Mouse (Mus musculus) liver, embryonic 12.5 days (tissue): ENCODE data around the gene Rrp15. TPM values are rescaled to one million over a fixed set of nuclear protein-coding genes. Genes with fewer than 3 reads are reported as not detected.

Experiments used
- ATAC-seq: fragments of 200-750 bp; cut with Nextera tagmentation; 2 replicates; pipeline ENCODE4 v1.8.0; 2017; ENCODE audit warnings: moderate number of reproducible peaks, mild to moderate bottlenecking, moderate library complexity
- H3K27ac ChIP-seq: fragments of 300-500 bp; sonication (generic); 2 replicates; pipeline ENCODE4 v1.5.1; 2016; ENCODE audit warnings: mild to moderate bottlenecking
- H3K27me3 ChIP-seq: fragments of 300-500 bp; sonication (generic); replicated peaks from 2 replicates; pipeline ENCODE4 v1.6.1; 2016; ENCODE audit warnings: mild to moderate bottlenecking, moderate library complexity
- H3K36me3 ChIP-seq: fragments of 300-500 bp; sonication (generic); 2 replicates; pipeline ENCODE4 v1.6.1; 2016; ENCODE audit warnings: mild to moderate bottlenecking, moderate library complexity
- H3K4me1 ChIP-seq: fragments of 300-500 bp; sonication (generic); 2 replicates; pipeline ENCODE4 v1.6.1; 2016
- H3K4me2 ChIP-seq: fragments of 300-500 bp; sonication (generic); 2 replicates; pipeline ENCODE4 v1.6.1; 2016; ENCODE audit warnings: mild to moderate bottlenecking, moderate library complexity
- H3K4me3 ChIP-seq: fragments of 300-500 bp; sonication (generic); 2 replicates; pipeline ENCODE4 v1.5.1; 2016; ENCODE audit warnings: mild to moderate bottlenecking, moderate library complexity
- H3K9ac ChIP-seq: fragments of 300-500 bp; sonication (generic); 2 replicates; pipeline ENCODE4 v1.6.1; 2016; ENCODE audit warnings: mild to moderate bottlenecking, moderate library complexity
- H3K9me3 ChIP-seq: fragments of 300-500 bp; sonication (generic); replicated peaks from 2 replicates; pipeline ENCODE4 v1.6.1; 2016; ENCODE audit warnings: mild to moderate bottlenecking, moderate library complexity
- WGBS: fragments of 180-500 bp; shearing (Covaris S2); methylation state at CpG from one replicate; pipeline ENCODE4 v1.1.7; 2016; ENCODE audit not compliant: insufficient replicate concordance; 5-methylcytosine and 5-hydroxymethylcytosine counted together
- polyA plus RNA-seq: library from polyadenylated mRNA; unstranded; fragments of >200 nt; fragmentation: Nextera tagmentation; extraction: Ambion mirVana; gene quantifications from 2 replicates; pipeline ENCODE4 v1.2.1, GENCODE M21; 2016

Rrp15 gene
- polyA plus RNA-seq, 1 experiment from 2014 or later, result 68.5 TPM

DNA sequence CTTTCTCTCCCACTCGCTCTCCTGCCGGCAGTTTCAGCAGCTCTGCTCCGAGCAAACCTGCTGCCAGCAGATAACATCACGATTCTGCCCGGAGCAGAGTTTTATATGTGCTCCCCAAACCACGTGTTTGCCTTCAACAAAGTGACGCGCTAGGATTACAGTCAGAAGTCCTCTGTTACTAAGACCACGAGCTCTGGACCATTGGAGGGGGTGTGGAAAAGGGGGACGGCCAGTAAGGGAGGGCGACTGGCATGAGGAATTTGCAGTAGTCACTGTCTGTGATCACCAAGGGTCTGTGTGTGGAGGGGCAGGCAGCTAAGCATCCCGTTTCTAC is 43.3 kb downstream of the Rrp15 start, which contains the start of gene Tgfb2:
Gene Tgfb2 (minus strand): TSS at position 75 of the 334 bp plus-strand sequence.
- peaks cover 59% of the 10 kb centered on the region for H3K27me3 ChIP-seq
- peak within 1 kb of the TSS; percentile 72 for H3K4me2 ChIP-seq
- H3K9ac ChIP-seq, result peak within 1 kb of the TSS; percentile 41
- ATAC-seq, result peak; percentile 28; the same call in 1 of the 2 replicates
- H3K4me3 ChIP-seq, result peak within 1 kb of the TSS; percentile 57
- H3K36me3 ChIP-seq, result no peaks in the 10 kb centered on the region
- H3K9me3 ChIP-seq, result no peaks in the 10 kb centered on the region
- peaks cover 19% of the 10 kb centered on the region for H3K4me1 ChIP-seq
- no peak within 1 kb of the TSS for H3K27ac ChIP-seq
- 3% methylated on average over 12 of the region's 12 CpGs for WGBS

DNA sequence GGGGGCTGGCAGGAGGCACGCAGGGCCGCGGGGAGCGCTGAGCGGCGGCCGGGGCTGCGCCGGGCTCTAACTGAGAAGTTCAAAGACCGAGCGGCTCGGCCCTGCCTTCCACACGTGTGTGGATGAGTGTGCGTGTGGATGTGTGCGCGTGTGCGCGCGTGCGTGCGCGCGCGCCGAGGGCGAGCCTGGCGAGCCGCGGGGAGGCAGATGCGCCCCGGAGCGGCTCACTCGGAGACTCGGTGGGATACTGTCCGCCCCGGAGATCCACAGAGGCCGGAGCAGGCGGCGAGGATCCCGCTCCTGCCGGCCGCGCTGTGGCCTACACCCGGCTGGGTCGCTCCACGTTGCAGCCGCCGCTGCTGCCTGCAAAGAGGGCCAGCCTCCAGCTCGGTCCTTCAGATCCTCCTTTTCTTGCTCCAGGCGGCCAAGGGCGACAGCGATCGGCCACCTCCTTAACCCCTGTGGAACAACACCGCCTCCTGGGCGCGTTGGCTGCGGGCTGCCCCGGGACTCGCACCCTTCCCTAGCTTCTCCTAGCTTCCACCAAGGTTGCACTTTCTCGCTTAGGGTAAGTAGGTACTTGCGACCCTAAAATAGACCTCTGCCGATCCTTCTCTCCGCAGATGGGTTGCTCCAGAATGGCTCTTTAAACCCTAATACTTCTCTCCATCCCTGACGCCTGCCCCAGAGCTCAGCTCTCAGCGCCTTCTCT is 43.8 kb downstream of the Rrp15 start:
- H3K4me2 ChIP-seq, result peak overlapping the region; percentile 72
- no peak overlapping the region for H3K27ac ChIP-seq
- ATAC-seq, result peak; percentile 65
- H3K4me3 ChIP-seq, result peak overlapping the region; percentile 57
- H3K9ac ChIP-seq, result peak overlapping the region; percentile 41
- WGBS, result 2% methylated on average over 49 of the region's 65 CpGs
- peaks cover 19% of the 10 kb centered on the region for H3K4me1 ChIP-seq
- no peaks in the 10 kb centered on the region for H3K9me3 ChIP-seq
- no peaks in the 10 kb centered on the region for H3K36me3 ChIP-seq
- peaks cover 59% of the 10 kb centered on the region for H3K27me3 ChIP-seq

DNA sequence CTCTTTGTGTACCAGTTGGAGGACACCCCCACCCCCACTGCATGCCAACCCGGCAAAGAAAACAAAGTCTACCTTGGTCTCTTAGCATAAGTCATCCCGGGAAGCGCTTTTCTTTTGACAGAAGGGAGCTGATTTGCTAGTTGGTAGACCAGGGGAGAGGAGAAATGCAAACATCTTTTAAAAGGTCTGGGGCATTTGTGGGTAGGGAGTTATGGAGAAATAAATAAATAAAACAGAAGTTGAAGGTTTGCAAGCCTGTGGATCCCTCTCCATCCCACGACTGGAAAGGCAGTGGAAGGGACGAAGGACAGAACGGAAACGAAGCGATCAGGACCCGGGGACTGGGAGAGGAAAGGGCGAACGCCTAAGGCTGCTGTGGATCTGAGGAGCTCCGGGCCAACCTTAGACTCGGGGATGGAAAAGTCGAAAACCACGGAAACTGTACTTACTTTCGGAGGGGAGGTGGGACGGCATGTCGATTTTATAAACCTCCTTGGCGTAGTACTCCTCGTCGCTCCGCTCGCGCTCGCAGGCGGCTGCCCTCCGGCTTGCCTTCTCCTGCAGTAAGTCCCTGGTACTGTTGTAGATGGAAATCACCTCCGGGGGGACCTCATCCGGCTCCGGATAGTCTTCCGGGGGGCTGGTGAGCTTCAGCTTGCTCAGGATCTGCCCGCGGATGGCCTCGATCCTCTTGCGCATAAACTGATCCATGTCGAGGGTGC is 45.0 kb downstream of the Rrp15 start:
- Histone ChIP-seq H3K27me3 (peaks cover 59% of the 10 kb centered on the region), H3K36me3 (no peaks in the 10 kb centered on the region), H3K27ac (no peak overlapping the region), H3K4me1 (peaks cover 19% of the 10 kb centered on the region), H3K9me3 (no peaks in the 10 kb centered on the region), H3K4me3 (peak overlapping the region; percentile 57), H3K9ac (peak overlapping the region; percentile 27; the same call in 1 of the 2 replicates), H3K4me2 (peak overlapping the region; percentile 72)
- 2% methylated on average over 36 of the region's 36 CpGs for WGBS
- no peak for ATAC-seq

DNA sequence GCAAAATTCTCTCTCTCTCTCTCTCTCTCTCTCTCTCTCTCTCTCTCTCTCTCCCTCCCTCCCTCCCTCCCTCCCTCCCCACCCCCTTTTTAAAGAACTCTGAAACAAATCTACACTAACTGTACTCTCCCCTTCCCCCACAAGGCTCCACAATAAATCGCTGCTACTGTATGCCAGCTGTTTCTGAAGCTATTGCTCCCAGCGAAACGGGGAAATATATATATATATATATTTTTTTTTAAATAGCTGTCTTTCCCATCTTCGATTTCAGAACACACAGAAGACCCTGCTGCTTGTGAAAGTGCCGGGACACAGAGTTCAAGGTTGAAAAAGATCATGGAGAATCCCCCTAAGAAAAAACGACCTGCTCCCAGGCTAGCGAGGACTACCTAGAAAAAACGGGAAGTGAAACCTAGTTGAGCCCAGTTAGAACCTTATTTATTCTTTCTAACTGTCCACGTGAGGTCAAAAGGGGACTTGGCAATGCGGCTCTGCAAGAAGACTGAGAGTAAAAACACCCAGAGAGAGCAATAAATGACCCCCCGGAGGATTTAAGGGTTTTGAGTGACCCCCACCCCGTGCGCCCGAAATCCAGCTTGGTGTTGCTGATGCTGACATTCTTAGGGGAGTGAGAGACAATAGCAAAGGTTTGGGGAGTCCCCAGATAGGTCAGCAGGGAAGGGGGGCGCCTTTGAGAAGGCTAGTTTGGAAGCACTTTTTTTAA is 45.7 kb downstream of the Rrp15 start:
- peaks cover 19% of the 10 kb centered on the region for H3K4me1 ChIP-seq
- H3K4me3 ChIP-seq, result peak overlapping the region; percentile 57
- H3K4me2 ChIP-seq, result peak overlapping the region; percentile 72
- 2% methylated on average over 15 of the region's 15 CpGs for WGBS
- H3K27ac ChIP-seq, result no peak overlapping the region; the same call in 1 of the 2 replicates
- no peaks in the 10 kb centered on the region for H3K9me3 ChIP-seq
- no peak overlapping the region; the same call in 1 of the 2 replicates for H3K9ac ChIP-seq
- ATAC-seq, result no peak
- no peaks in the 10 kb centered on the region for H3K36me3 ChIP-seq
- peaks cover 59% of the 10 kb centered on the region for H3K27me3 ChIP-seq

DNA sequence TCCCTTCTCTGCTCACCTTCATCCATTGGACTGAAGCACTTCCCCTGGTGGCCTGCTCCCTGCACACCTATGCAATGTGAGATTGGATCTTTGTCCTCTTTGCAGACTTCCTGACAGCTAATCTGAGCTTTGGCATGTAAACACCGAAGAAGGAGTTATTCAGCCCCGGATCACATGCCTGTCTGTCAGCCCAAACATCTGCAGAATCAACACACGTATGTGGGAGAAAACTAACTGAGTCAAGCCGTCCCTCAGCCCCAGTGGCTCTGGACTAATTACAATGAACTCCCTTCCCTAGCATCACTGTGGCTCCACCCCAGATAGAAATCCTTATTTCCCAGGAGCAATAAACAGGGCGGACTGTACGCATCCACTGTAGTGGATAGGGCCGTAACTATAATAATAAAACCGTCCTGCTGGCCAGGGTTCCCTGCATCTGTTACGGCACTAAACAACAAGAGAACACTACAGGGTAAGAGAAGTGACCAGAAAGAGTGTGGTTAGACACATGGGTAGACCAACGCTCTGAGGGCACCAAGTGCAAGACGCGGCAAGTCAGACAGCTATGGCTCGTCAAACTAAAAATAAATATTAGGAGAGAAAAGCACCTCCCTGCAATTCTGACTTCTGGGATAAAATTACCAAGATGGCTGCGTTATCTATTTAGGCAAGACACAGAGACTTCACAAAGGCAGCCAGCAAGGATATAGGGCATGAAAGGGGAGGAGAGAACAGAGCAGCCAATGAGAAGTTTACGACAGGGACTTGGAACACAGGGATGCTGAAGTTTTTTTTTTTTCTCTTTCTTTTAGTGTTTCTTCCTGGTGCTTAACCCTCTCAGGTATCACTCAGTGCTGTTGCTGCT is 46.5 kb downstream of the Rrp15 start:
- Histone ChIP-seq H3K4me3 (peak overlapping the region; percentile 57; the same call in 1 of the 2 replicates), H3K27ac (no peak overlapping the region), H3K4me1 (peaks cover 19% of the 10 kb centered on the region), H3K9me3 (no peaks in the 10 kb centered on the region), H3K4me2 (peak overlapping the region; percentile 5; the same call in 1 of the 2 replicates), H3K36me3 (no peaks in the 10 kb centered on the region), H3K9ac (no peak overlapping the region), H3K27me3 (peaks cover 58% of the 10 kb centered on the region)
- ATAC-seq, result no peak
- WGBS, result 37% methylated on average over 15 of the region's 15 CpGs

DNA sequence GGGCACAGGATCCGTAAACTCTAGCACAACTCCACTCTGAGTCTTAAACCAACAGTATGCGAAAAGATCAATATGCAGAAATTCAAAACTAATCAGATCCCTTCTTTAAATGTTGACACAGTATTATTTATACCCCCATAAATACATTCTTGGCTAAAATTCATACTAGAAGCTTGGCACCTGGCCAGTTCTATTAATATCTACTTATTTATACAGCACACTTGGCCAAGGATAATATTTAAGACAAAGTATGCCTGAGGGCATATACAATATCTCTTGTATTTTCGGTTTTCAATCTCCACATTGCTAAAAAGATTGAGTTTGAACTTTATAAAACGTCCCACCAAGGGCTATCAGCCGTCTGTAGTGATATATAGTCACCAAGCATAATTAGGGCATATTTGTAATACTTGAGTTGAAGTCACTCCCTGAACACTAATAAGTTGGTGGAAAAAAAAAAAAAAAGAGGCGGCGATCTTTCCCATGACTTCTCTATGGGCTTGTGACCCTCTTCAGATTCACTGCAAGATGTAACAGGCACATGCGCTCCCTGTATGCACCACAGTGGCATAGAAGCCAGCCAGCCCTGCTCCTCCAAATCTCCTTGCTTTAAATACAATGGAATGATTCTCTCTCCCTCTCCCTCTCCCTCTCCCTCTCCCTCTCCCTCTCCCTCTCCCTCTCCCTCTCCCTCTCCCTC is 47.8 kb downstream of the Rrp15 start:
- Histone ChIP-seq H3K9ac (no peak overlapping the region), H3K27me3 (peaks cover 45% of the 10 kb centered on the region), H3K4me2 (no peak overlapping the region), H3K36me3 (no peaks in the 10 kb centered on the region), H3K27ac (no peak overlapping the region), H3K4me3 (no peak overlapping the region), H3K9me3 (no peaks in the 10 kb centered on the region), H3K4me1 (peaks cover 19% of the 10 kb centered on the region)
- no peak for ATAC-seq
- 63% methylated on average over 8 of the region's 8 CpGs for whole genome bisulfite sequencing

DNA sequence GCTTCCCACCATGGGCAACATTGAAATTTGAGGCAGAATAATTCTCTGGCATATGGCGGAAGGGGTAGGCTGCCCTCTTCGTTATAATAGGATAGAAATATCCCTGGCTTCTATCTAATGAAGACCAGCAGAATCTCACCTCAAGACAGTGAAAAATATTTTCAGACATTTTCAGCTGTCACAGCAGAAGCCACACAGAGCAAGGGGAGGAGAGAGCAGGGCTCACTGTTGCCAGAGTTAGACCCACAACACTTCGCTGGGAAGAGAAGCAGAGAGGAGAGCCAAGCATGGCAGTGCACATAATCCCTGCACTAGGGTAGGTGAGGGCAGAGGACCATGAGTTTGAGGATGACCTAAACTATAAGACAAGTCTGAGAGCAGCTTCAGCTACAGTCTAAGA is 48.7 kb downstream of the Rrp15 start:
- ATAC-seq, result no peak
- Histone ChIP-seq H3K9me3 (no peaks in the 10 kb centered on the region), H3K4me1 (peaks cover 14% of the 10 kb centered on the region; the same call in 1 of the 2 replicates), H3K27ac (no peak overlapping the region), H3K4me2 (no peak overlapping the region), H3K4me3 (no peak overlapping the region), H3K27me3 (peaks cover 36% of the 10 kb centered on the region), H3K36me3 (no peaks in the 10 kb centered on the region), H3K9ac (no peak overlapping the region)
- WGBS, result 65% methylated on average over 3 of the region's 3 CpGs

DNA sequence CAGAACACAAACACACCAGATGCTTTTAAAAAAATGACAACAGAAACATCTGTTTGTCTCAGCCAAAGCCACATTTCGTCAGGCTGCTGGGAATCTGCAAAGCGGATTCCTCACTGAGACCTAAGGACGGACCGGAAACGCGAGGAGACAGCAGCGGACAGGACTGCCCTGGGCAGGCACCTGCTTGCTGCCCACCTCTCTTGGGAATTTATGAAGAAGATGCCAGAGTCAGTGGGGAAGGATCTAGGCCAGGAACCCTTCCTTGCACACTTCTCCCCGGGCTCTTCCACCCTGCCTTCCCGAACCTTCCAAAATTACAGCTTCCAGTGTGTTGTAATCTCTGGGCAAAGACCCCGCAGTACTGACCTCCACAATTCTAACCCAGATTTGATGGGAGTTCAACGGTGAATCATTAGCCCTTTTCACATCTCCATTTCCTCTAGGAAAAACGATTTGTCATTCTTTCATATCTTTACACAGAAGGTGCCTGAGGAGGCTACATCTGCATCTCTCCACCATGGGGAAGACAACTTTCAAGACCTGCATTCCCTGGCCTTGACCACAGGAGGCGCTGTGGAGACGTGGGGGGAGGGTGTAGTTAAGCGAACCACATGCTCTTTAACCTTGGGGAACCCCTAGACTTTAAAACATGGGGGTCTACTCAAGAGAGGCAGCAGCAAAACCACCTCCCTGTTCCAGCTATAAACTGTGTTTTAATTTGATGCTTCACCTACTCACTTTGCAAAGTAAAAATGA is 50.4 kb downstream of the Rrp15 start:
- WGBS, result 66% methylated on average over 15 of the region's 15 CpGs
- no peaks in the 10 kb centered on the region for H3K36me3 ChIP-seq
- H3K9ac ChIP-seq, result no peak overlapping the region
- H3K9me3 ChIP-seq, result no peaks in the 10 kb centered on the region
- ATAC-seq, result no peak
- H3K27me3 ChIP-seq, result peaks cover 19% of the 10 kb centered on the region
- no peak overlapping the region for H3K27ac ChIP-seq
- no peak overlapping the region for H3K4me3 ChIP-seq
- no peak overlapping the region for H3K4me2 ChIP-seq
- 0 out of 2 replicates have a peak, but pooled peaks cover 2% of the 10 kb centered on the region for H3K4me1 ChIP-seq

DNA sequence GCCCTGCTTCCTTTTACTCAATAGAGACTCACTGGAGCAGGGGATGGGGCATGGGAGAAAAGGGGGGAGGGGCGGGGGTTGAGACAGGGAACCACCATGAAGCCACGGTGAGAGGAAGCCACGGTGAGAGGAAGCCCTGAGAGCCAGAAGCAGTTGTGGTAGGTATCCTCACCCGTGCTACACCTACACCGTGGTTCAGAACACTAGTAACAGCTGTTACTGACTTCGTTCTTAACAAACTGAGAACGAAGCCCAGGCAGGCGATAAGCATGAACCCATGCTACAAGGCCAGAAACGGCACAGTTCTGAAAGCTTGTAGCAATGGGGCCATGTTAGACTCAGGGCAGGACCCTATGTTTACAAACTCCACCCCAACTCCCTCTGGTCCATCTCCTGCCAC is 52.9 kb downstream of the Rrp15 start:
- Histone ChIP-seq H3K4me3 (no peak overlapping the region), H3K9me3 (no peaks in the 10 kb centered on the region), H3K36me3 (no peaks in the 10 kb centered on the region), H3K4me2 (no peak overlapping the region), H3K27me3 (no peaks in the 10 kb centered on the region), H3K27ac (no peak overlapping the region), H3K9ac (no peak overlapping the region), H3K4me1 (no peaks in the 10 kb centered on the region)
- ATAC-seq, result no peak
- WGBS, result 60% methylated on average over 9 of the region's 9 CpGs

DNA sequence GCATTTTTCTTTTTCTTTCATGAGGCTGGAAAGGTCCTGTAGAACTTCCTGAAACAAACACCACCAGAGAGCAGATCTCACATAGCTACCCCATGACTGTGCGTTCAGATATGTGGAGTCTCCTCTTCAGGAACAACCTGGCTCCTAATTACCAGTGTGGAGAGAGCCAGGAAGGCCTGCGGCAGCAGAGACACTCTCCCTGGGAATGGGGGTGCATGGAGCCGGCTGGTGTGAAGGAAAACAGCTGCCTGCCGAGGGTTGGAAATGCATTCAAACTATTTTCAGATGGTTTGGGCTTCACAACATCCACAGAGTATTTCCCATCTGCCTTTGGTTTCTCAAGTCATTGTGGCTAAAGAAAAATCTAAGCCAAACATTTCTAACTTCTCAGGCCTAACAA is 53.8 kb downstream of the Rrp15 start:
- no peaks in the 10 kb centered on the region for H3K36me3 ChIP-seq
- 73% methylated on average over 4 of the region's 4 CpGs for WGBS
- no peaks in the 10 kb centered on the region for H3K9me3 ChIP-seq
- no peak overlapping the region for H3K9ac ChIP-seq
- no peaks in the 10 kb centered on the region for H3K27me3 ChIP-seq
- no peak overlapping the region for H3K4me3 ChIP-seq
- no peaks in the 10 kb centered on the region for H3K4me1 ChIP-seq
- no peak for ATAC-seq
- H3K27ac ChIP-seq, result no peak overlapping the region
- H3K4me2 ChIP-seq, result no peak overlapping the region
